Mouse (Mus musculus): Measurements from ENCODE around the gene Siva1. TPM values are rescaled to one million over a fixed set of nuclear protein-coding genes. Genes with fewer than 3 reads are reported as not detected.

Gene Siva1
- polyA plus RNA-seq, 2 experiments from 2014 or later, result 30.9 to 37.1 TPM

DNA sequence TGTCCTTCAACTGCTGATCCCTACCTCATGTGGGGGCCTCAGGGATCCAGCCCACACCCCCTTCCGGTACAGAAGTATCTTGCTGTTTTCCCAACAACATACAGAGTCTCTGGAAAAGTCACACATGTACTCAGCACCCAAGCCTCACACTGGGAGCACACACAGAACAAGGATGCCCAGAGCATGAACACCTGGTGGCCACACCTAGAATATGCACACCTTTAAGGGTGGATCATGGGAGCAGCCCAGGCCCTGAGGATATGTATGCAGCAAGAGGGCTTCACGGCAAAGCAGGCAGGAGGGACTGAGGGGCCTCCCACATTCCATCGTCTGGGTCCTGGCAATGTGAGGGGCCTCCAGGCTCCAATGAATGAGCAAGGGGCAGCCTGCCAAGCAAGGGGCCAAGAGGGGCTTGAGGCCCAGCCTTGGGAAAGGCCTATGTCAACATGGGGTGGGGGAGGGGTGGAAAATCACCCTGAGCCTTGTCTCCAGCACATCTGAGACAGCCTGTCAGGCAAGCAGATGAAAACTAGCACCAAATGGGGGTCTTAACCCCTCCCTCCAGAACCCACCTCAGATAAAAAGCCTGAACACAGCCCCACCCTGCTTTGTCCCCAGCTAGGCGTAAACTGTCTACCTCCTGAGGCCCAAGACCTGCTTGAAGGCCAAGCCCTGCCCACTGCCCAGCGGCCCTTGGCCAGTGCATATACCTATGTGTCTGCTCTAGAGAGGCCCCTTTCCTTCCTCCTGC, 16.3 kb downstream of the Siva1 start:
- no peak for ATAC-seq

DNA sequence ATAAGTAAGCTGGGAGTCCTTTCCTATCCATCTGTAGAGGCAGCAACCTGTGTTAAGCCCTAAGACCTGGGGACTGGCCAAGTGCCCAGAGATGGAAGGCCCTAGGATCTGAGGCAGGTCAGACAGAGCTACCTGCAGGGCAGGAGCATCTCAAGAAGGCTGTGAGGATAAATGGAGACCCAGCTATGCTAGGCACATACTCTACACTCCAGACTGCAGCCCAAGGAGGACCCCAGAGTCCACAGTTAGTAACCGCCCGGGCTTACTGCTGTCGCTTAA, 16.8 kb downstream of the Siva1 start:
- no peak for ATAC-seq

GRCm38 (mm10) chr12:112661851-112662250, 17.4 kb downstream of the Siva1 start:
- ATAC-seq, result no peak

- ATAC-seq, result no peak
Observed at GRCm38 (mm10) chr12:112663303-112663702, 18.8 kb downstream of the Siva1 start.

- no peak for ATAC-seq
Observed at GRCm38 (mm10) chr12:112663716-112664115, 19.2 kb downstream of the Siva1 start.

DNA sequence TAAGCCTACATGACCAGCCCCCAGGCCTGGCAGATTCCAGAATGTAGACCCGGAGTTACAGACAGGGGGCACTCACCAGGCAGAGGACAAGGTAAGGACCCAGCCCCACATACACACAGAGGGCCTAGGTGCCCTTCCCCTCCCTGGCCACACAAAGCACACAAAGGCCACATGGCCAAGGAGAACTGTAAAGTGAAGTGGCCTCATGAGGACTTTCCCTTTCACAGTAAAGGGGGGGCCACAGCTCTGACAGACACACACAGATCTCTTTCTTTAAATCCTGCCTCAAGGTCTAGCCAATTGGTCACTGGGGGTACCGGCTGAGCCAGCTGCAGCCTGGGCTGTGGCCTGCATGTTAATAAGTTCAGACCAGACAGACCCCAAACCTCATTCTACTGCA, 19.6 kb downstream of the Siva1 start:
- no peak for ATAC-seq

- ATAC-seq, result no peak
Observed at GRCm38 (mm10) chr12:112664656-112665055, 20.2 kb downstream of the Siva1 start.

DNA sequence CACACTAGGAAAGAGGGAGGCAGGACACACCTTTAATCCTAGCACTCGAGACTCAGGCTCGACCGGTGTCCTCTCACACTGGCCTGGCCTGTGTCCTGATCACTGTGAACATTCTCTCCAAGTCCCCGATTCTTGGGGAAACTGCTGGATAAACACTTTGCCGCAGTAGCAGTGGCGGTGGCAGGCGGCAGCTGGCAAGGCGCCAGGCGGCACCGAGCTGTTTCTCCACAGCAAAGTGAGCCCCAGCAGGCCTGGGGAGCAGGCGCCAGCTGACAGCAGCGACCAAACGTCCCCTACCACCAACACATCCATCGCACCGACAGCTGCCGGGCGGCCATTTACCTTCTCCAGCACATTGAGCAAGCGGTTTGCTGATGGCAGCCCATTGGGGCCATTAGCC, 21.0 kb downstream of the Siva1 start:
- ATAC-seq, result no peak

DNA sequence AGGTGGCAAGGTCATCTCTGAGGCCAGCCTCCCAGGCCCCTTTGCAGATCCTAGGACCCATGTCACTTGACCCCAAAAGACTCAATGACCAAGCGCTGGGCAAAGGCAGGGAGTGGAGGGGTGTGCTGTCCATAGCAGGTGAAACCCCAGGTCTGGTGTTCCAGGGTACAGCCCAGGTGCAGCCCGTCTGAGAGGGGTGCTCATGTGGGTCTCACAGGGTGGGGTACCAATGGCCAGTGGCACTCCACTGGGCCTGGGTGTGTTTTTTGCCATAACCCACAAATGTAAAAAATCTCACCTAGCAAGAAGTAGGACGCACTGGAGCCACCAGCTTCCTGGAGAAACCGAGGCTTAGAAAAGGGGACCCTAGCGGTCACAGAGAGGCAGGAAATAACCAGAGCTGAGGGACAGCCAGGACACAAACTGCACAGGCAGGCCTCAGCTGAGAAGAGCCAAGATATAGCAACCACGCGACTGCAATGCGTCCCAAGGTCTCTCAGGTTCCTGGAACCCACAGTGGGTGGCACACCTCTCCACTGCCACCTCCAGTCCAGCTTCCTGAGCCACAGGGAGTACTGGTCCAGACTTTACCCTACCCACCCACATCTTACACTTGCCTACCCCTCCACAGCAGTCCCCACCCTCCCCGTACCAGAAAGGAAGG, 21.5 kb downstream of the Siva1 start:
- no peak for ATAC-seq

GRCm38 (mm10) chr12:112667619-112668297, 23.3 kb downstream of the Siva1 start:
- ATAC-seq, result no peak

- no peak for ATAC-seq
Observed at GRCm38 (mm10) chr12:112670718-112671393, 26.4 kb downstream of the Siva1 start.

- ATAC-seq, result no peak
Observed at GRCm38 (mm10) chr12:112671891-112672290, 27.4 kb downstream of the Siva1 start.

DNA sequence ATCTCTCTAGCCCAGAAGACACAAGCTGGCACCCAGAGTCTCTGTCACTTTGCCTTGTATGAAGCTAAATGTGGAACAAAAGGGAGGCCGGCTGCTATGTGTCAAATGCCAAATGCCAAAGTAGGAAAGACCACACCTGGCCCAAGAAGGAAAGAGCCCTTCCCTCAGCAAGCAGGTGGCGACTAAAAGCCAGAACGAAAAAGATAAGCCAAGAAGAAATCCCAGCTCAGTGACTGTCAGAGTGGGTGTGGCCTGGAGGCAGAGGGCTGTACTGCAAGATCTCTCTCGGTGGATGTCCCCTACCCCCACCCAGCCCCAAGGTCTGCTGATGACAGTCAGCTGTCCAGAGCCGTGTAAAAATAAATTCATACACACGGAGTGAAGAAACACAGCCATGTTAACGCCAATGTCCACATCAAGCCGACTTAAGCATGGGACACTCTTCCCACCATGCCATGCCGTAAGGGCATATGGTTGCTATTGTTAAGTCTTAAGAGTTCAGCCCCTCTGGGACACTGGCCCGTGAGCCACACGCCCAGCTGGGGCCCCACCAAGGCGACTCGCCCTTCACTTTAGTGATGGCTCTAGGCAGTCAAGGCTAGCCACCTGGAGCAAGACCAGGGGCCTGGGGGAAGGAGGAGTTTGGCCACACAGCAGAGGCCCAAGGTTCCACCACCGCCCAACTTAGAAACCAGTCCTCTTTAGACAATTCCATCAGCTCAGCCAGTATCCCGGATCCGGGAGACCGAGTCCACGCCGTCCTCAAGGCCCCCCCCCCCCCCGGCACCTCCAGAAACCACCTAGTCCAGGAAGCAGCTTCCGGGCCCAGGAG, 28.5 kb downstream of the Siva1 start:
- ATAC-seq, result no peak

GRCm38 (mm10) chr12:112673576-112674091, 29.2 kb downstream of the Siva1 start:
- peak; percentile 40 for ATAC-seq

DNA sequence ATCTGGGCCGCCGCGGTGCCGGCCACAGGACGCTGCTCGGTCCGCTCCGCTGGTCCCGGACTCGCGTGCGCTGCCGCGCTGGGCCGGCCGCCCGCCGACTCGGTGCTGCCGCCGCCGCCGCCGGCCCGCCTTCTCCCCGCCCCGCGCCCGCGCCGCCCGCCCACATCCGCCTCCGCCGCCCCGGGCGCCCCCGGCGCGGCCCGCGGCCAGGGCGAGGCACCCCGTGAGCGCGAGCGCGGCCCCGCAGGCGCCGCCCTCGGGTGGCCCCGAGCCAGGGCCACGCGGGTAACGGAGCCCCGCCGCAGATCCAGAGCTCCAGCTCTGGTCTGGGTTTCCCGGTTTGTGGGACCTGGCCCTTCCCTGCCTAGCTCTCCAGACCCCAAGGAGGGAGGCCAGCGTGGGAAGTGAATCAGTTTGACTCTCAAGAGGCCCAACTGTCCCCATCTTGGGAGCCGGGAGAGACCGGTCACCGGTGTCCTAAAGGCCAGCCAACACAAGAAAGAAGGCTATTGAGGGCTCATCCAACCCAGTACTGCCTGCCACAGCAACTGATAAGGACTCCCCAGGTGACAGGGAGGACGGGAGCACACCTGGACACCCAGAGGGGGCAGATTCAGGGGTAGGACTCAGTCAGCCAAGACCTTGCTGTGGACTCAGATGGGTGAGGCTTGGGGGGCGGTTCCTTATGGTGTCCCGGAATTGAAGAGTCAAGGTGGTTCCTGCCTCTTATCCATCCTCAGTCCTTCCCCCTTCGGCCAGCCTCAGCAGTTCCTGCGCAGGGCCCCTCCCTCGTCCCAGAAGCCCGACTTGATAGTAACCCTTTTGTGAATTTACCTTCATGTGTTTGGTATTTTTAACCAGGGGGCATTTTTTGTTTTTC, 29.9 kb downstream of the Siva1 start, which contains the start of gene Akt1:
Akt1 (minus strand) TSS at position 753 of the 880 bp plus-strand sequence.
- ATAC-seq, result peak; percentile 35

DNA sequence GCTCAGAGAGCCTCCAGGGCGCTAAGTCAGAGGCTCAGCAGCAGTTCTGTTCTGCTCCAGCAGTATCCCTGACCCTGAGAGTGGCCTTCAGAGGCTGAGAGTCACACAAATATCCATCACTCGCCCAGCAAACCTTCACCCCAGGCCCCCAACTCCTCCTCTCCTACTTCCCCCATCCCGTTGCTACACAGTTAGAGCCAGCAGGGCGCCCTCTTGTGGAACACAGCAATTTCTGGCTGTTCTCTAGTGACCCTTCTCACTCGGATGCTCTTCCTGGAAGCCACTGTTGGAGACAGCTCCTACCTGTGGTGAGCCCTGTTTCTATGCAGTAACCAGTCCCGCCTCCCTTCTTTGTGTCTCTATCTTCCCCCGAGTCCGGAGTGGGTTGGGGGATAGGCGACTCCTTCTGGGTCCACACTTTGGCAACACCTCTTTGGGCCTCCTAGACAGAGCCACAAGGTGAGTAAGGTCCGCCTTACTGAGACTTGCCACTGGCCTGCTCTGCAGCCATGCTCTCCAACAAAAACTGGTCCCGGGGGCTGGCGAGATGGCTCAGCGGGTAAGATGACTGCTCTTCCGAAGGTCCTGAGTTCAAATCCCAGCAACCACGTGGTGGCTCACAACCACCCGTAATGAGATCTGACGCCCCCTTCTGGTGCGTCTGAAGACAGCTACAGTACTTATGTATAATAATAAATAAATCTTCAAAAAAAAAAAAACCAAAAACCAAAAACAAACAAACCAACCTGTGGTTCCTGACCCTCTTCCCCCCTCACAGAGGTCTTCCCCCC, 31.0 kb downstream of the Siva1 start:
- ATAC-seq, result peak; percentile 70

DNA sequence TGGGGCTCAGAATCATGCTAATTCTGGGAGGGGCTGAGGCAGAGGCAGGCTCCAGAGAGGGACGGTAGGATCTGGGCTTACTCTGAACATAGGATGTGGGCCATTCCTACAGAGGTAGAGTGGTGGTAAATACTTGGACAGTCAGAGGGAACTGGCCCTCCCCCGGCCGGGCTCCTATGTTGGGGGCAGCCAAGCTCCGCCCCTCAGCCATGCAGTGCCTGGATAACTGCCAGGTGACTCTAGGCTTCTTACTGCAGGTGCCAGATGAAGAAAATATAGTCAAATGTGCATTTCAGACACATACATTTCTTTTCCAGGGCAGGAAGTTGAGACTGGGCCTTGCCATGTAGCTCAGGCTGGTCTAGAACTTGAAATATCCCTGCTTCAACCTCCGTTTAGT, 32.6 kb downstream of the Siva1 start:
- no peak for ATAC-seq

- no peak for ATAC-seq
Observed at GRCm38 (mm10) chr12:112677943-112678554, 33.6 kb downstream of the Siva1 start.

GRCm38 (mm10) chr12:112678555-112679026, 34.1 kb downstream of the Siva1 start, which contains the start of gene Zbtb42:
Zbtb42 (plus strand) TSS chr12:112678828.
- peak; percentile 7 for ATAC-seq

Data from CD4-positive, CD25-positive, alpha-beta regulatory T cell, adult 4 months (primary cell).